Mouse (Mus musculus) liver, adult 2 months (tissue): ENCODE results near the gene Fem1a.

Experiments used
- CTCF ChIP-seq: fragments of 200-500 bp; IDR thresholded peaks from 2 replicates; pipeline ENCODE4 v1.5.1; 2011; ENCODE audit warnings: low read depth, low read length, control low read depth
- POLR2A ChIP-seq: fragments of 200-500 bp; IDR thresholded peaks from 2 replicates; pipeline ENCODE4 v1.6.1; 2011; ENCODE audit warnings: low read length, control low read depth; ENCODE audit not compliant: insufficient read depth; ENCODE audit errors: extremely low read depth

DNA sequence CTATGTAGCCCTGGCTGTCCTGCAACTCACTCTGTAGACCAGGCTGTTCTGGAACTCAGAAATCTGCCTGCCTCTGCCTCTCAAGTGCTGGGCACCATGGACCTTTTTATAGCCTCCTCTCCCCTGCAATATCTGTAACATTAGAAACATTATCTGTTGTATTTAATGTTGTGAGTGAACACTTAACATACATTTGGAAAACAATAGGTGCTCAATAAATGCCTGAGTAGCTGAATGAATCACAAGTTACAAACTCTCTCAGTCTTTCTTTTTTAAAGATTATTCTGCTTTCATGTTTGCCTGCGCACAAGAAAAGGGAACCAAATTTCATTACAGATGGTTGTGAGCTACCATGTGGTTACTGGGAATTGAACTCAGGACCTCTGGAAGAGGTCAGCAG lies 41.6 kb downstream of the Fem1a start:
- no peak for TF ChIP-seq CTCF
- TF ChIP-seq POLR2A, result no peak
